Mouse (Mus musculus): ENCODE results near the gene Wdfy4. TPM values are rescaled to one million over a fixed set of nuclear protein-coding genes. Genes with fewer than 3 reads are reported as not detected.

Gene Wdfy4
- total and polyA plus RNA-seq, 3 experiments: 27.0 to 34.8 (median 30.9) TPM

DNA sequence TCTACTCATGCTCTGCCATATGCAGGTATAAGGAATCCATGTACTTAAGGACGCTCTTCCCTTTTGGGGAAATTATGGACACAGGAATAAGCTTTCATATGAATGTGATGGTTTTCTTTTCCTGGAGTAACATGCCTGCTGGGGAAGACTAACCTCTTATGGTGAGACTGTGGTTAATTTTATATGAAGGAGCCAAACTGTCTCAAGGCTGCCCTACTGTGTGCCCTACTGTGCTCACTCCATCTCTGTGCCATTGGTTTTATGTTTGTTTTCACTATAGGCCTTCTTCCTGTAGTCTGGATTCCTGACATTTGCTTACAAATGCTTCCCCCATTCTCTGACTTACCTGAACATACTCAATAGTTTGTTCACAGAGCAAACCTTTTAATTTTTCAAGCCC is 180.2 kb downstream of the Wdfy4 start:
- H3K27me3 ChIP-seq (ENCODE audit: control insufficient read depth in 1 of 2, insufficient read depth in 2 of 2, low read length in 2 of 2): no peaks in the 10 kb centered on the region
- no peak for DNase-seq (ENCODE audit: low read depth, low spot score)

DNA sequence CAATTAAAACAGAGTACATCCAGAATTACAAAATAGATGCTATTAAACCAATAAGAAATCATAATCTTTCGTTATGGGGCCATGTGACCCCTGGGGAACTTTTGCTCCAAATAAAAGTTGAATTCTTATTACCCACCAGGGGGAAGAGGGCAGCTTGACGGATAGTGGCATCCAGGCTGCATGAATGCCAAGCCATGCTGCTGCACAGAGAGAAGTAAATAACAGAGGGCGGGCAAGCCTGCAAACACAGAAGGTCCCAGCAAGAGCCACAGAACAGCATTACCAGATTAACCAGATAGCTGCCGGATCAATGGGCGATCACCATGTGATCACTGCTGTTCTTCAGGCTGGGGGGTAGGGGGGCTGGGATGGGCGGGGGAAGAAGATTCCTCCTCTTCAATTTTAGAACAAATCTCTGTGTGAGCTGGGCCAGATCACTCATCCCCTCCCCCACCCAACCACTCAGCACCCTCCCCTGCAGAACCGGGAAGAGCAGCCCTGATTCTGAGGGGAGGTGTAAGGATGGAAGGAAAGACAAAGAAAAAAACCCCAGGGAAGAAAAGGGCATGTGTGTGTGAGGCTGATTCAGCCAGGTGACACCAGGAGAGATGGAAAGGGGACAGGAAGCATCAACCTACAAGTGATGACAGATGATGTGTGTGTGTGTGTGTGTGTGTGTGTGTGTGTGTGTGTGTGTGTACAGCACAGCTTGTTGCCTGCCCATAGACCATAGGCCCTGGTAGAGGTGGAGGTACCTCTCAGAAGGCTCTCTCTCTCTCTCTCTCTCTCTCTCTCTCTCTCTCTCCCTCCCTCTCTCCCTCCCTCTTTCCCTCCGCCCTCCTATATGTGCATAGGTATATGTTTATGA is 185.0 kb downstream of the Wdfy4 start:
- Histone ChIP-seq H3K4me1 (ENCODE audit: control insufficient read depth in 1 of 2, insufficient read depth in 2 of 2, low read length in 2 of 2) (no peaks in the 10 kb centered on the region), H3K9ac (ENCODE audit: control insufficient read depth, low read depth, low read length, poor library complexity, severe bottlenecking) (no peak overlapping the region), H3K4me3 (ENCODE audit: control insufficient read depth in 1 of 2, insufficient read depth in 1 of 2, low read depth in 2 of 2, low read length in 2 of 2) (no peak overlapping the region), H3K27ac (ENCODE audit: control insufficient read depth, low read depth, low read length) (no peak overlapping the region), H3K36me3 (ENCODE audit: control insufficient read depth in 1 of 2, insufficient read depth in 2 of 2, low read length in 2 of 2) (no peaks in the 10 kb centered on the region), H3K9me3 (replicated peaks; ENCODE audit: insufficient read depth, low read length) (no peaks in the 10 kb centered on the region), H3K79me2 (ENCODE audit: control insufficient read depth, insufficient read depth, low read length, poor library complexity) (no peaks in the 10 kb centered on the region), H3K27me3 (ENCODE audit: control insufficient read depth in 1 of 2, insufficient read depth in 2 of 2, low read length in 2 of 2) (no peaks in the 10 kb centered on the region)
- TF ChIP-seq MAX (IDR thresholded peaks at IDR 0.05; ENCODE audit: low read length): no peak
- no peak for TF ChIP-seq NRF1 (IDR thresholded peaks at IDR 0.05; ENCODE audit: insufficient read depth, low read depth, low read length, poor library complexity, severe bottlenecking)
- TF ChIP-seq ZKSCAN1 (IDR thresholded peaks at IDR 0.05; ENCODE audit: low read depth, low read length): no peak
- TF ChIP-seq CHD2 (IDR thresholded peaks at IDR 0.05; ENCODE audit: low read length): no peak
- no peak for DNase-seq (ENCODE audit: low read depth, low spot score)

More for the DNA sequence above, 180.2 kb downstream of the Wdfy4 start:
- TF ChIP-seq ZKSCAN1 (IDR thresholded peaks at IDR 0.05; ENCODE audit: low read depth, low read length) (peak; percentile 62; the same call in 1 of the 2 replicates), SIN3A (IDR thresholded peaks at IDR 0.05; ENCODE audit: low read length) (no peak)
- Histone ChIP-seq H3K4me3 (ENCODE audit: control insufficient read depth in 1 of 2, insufficient read depth in 1 of 2, low read depth in 2 of 2, low read length in 2 of 2) (no peak overlapping the region), H3K36me3 (ENCODE audit: control insufficient read depth in 1 of 2, insufficient read depth in 2 of 2, low read length in 2 of 2) (no peaks in the 10 kb centered on the region), H3K27ac (ENCODE audit: control insufficient read depth, low read depth, low read length) (no peak overlapping the region), H3K4me1 (ENCODE audit: control insufficient read depth in 1 of 2, insufficient read depth in 2 of 2, low read length in 2 of 2) (no peaks in the 10 kb centered on the region), H3K79me2 (ENCODE audit: control insufficient read depth, insufficient read depth, low read length, poor library complexity) (no peaks in the 10 kb centered on the region), H3K9ac (ENCODE audit: control insufficient read depth, low read depth, low read length, poor library complexity, severe bottlenecking) (no peak overlapping the region), H3K9me3 (replicated peaks; ENCODE audit: insufficient read depth, low read length) (no peaks in the 10 kb centered on the region)

DNA sequence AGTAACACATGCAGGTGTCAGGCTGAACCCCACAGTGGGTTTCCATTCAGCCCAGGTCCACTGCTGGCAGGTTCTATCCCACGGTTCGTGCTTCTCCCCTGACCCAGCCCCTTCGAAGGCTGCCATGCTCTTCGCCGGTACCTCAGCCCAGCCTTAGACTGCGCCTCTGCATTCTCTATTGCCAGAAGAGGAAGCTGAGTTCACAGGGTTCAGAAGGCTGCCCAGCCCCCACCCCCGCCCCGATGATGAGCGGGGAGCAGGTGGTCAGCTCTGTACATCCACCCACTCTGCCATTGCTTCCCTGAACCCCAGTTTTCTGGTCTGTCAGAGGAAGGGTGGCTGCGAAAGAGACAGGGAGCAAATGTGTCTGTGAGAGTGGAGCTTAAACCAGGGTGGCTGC is 185.8 kb downstream of the Wdfy4 start:
- Histone ChIP-seq H3K36me3 (ENCODE audit: control insufficient read depth in 1 of 2, insufficient read depth in 2 of 2, low read length in 2 of 2) (no peaks in the 10 kb centered on the region), H3K9me3 (replicated peaks; ENCODE audit: insufficient read depth, low read length) (no peaks in the 10 kb centered on the region), H3K4me3 (ENCODE audit: control insufficient read depth in 1 of 2, insufficient read depth in 1 of 2, low read depth in 2 of 2, low read length in 2 of 2) (no peak overlapping the region), H3K27ac (ENCODE audit: control insufficient read depth, low read depth, low read length) (no peak overlapping the region), H3K9ac (ENCODE audit: control insufficient read depth, low read depth, low read length, poor library complexity, severe bottlenecking) (no peak overlapping the region), H3K4me1 (ENCODE audit: control insufficient read depth in 1 of 2, insufficient read depth in 2 of 2, low read length in 2 of 2) (no peaks in the 10 kb centered on the region), H3K79me2 (ENCODE audit: control insufficient read depth, insufficient read depth, low read length, poor library complexity) (no peaks in the 10 kb centered on the region), H3K27me3 (ENCODE audit: control insufficient read depth in 1 of 2, insufficient read depth in 2 of 2, low read length in 2 of 2) (no peaks in the 10 kb centered on the region)
- TF ChIP-seq KAT2A (conservative IDR thresholded peaks at IDR 0.05; ENCODE audit: low read depth, low read length) (no peak), JUND (IDR thresholded peaks at IDR 0.05; ENCODE audit: low read depth, low read length) (no peak), MEF2A (IDR thresholded peaks at IDR 0.05; ENCODE audit: extremely low read depth, insufficient replicate concordance, low read depth, low read length, poor library complexity, severe bottlenecking) (no peak), UBTF (IDR thresholded peaks at IDR 0.05; ENCODE audit: borderline replicate concordance, insufficient read depth, low read depth, low read length) (no peak), RCOR1 (IDR thresholded peaks at IDR 0.05; ENCODE audit: low read depth, low read length) (no peak), RAD21 (IDR thresholded peaks at IDR 0.05; ENCODE audit: low read depth, low read length) (no peak), MXI1 (IDR thresholded peaks at IDR 0.05; ENCODE audit: low read depth, low read length) (no peak), CHD2 (IDR thresholded peaks at IDR 0.05; ENCODE audit: low read length) (no peak), POLR2AphosphoS5 (IDR thresholded peaks at IDR 0.05; ENCODE audit: borderline replicate concordance, low read depth, low read length) (no peak), EP300 (IDR thresholded peaks at IDR 0.05; ENCODE audit: low read depth in 1 of 2, low read length in 2 of 2) (no peak), E2F4 (IDR thresholded peaks at IDR 0.05; ENCODE audit: borderline replicate concordance, low read depth, low read length) (no peak), GABPA (IDR thresholded peaks at IDR 0.05; ENCODE audit: low read depth, low read length) (no peak), BHLHE40 (IDR thresholded peaks at IDR 0.05; ENCODE audit: borderline replicate concordance, low read depth, low read length) (no peak), GATA1 (IDR thresholded peaks at IDR 0.05; ENCODE audit: low read depth, low read length) (no peak), CTCF (IDR thresholded peaks at IDR 0.05 in 2 of 3, conservative IDR thresholded peaks at IDR 0.05 in 1 of 3; ENCODE audit: control insufficient read depth in 1 of 3, insufficient read depth in 1 of 3, low read depth in 2 of 3, low read length in 3 of 3, poor library complexity in 1 of 3, severe bottlenecking in 1 of 3) (no peak), ZC3H11A (IDR thresholded peaks at IDR 0.05; ENCODE audit: low read depth, low read length) (no peak), MAZ (IDR thresholded peaks at IDR 0.05; ENCODE audit: low read depth, low read length) (no peak), MYB (IDR thresholded peaks at IDR 0.05; ENCODE audit: low read depth, low read length) (no peak), ELF1 (IDR thresholded peaks at IDR 0.05; ENCODE audit: low read depth, low read length) (no peak), TBP (IDR thresholded peaks at IDR 0.05; ENCODE audit: low read depth, low read length) (no peak)
- no peak for DNase-seq (ENCODE audit: low read depth, low spot score)
